Mouse (Mus musculus): Measurements from ENCODE around the gene Gm30302. TPM values are rescaled to one million over a fixed set of nuclear protein-coding genes. Genes with fewer than 3 reads are reported as not detected.

The Gm30302 gene
- not detected in 2 replicates for polyA plus RNA-seq (2015; fragmentation: Nextera tagmentation; extraction: Ambion mirVana)

DNA sequence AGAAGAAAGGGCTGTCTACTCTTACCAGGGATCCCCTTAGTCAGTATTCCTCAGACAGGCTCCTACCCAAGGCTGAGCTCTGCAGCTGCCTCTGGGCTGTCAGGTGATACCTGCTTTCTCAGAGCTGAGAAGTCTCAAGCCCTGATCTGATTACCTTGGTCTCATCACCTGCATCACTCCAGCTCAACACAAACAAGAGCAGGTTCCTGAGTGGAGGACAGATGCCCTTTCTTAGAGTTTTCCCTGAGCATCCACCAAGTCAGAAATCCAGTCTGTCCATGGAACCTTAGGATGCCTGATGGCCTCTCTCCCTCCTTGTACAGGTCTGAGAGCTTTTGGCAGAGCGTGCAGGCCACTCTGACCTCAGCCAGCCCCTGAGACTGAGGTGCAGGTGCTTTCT is at the start of gene Gm30302:
Gene Gm30302 (minus strand): TSS at position 101 of the 400 bp plus-strand sequence.
- Histone ChIP-seq H3K4me2 (ENCODE audit: low read length) (no peak within 1 kb of the TSS), H3K4me1 (ENCODE audit: control insufficient read depth, insufficient read depth, low read depth, low read length) (no peaks in the 10 kb centered on the region), H3K9ac (ENCODE audit: low read depth, low read length) (no peak within 1 kb of the TSS), H3K36me3 (ENCODE audit: control insufficient read depth, insufficient read depth, low read length) (no peaks in the 10 kb centered on the region), H3K27me3 (replicated peaks; ENCODE audit: control insufficient read depth, insufficient read depth, low read length) (no peaks in the 10 kb centered on the region), H3K9me3 (ENCODE audit: control insufficient read depth, low read length) (no peaks in the 10 kb centered on the region), H3K27ac (ENCODE audit: low read depth, low read length) (no peak within 1 kb of the TSS), H3K4me3 (ENCODE audit: low read length) (no peak within 1 kb of the TSS)
- ATAC-seq: no peak
- WGBS: 100% methylated on average over 1 of the region's 1 CpGs

DNA sequence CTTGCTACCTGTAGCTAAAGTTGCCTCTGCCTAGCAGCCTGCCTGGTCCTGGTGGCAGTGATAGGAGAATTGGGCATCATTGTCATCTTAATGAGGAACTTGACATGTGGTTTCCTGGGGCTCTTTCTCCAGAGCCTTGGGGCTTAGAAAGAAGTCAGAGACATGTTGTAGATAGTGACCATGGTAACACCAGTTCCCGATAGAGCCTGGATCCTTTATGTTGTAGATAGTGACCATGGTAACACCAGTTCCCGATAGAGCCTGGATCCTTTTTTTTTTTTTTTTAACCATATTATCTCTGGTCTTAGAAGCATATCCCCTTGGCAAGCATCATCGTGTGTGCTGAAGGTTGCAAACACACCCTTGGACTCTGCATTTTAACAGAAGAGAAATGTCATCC is 48.0 kb upstream of the Gm30302 start:
- Histone ChIP-seq H3K9me3 (ENCODE audit: control insufficient read depth, low read length) (no peaks in the 10 kb centered on the region), H3K36me3 (ENCODE audit: control insufficient read depth, insufficient read depth, low read length) (no peaks in the 10 kb centered on the region), H3K4me1 (ENCODE audit: control insufficient read depth, insufficient read depth, low read depth, low read length) (no peaks in the 10 kb centered on the region), H3K9ac (ENCODE audit: low read depth, low read length) (no peak overlapping the region), H3K27me3 (replicated peaks; ENCODE audit: control insufficient read depth, insufficient read depth, low read length) (no peaks in the 10 kb centered on the region), H3K27ac (ENCODE audit: low read depth, low read length) (no peak overlapping the region), H3K4me2 (ENCODE audit: low read length) (no peak overlapping the region), H3K4me3 (ENCODE audit: low read length) (no peak overlapping the region)
- ATAC-seq: no peak
- 87% methylated on average over 3 of the region's 3 CpGs for WGBS

DNA sequence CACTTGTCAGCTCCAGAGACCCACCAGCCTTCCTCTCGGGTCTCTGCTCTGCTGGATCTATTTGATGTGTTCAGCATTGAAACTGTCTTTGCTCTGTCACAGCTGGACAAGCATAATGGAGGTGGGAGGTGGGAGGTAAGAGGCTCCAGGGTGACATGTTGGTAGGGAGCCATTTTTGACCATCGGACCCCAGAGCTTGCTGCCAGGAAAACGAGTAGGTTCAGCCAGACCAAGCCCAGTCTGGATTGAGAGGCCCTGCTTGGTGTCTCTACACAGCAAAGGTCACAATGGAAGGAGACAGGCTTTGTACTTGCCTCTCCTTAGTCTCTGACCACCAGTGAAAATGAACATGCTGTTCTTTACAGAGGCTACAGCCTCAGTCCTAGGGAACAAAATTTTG is 47.3 kb upstream of the Gm30302 start:
- Histone ChIP-seq H3K9ac (ENCODE audit: low read depth, low read length) (no peak overlapping the region), H3K27ac (ENCODE audit: low read depth, low read length) (no peak overlapping the region), H3K4me2 (ENCODE audit: low read length) (no peak overlapping the region), H3K4me1 (ENCODE audit: control insufficient read depth, insufficient read depth, low read depth, low read length) (no peaks in the 10 kb centered on the region), H3K27me3 (replicated peaks; ENCODE audit: control insufficient read depth, insufficient read depth, low read length) (no peaks in the 10 kb centered on the region), H3K9me3 (ENCODE audit: control insufficient read depth, low read length) (peaks cover 3% of the 10 kb centered on the region), H3K36me3 (ENCODE audit: control insufficient read depth, insufficient read depth, low read length) (no peaks in the 10 kb centered on the region), H3K4me3 (ENCODE audit: low read length) (no peak overlapping the region)
- WGBS: 83% methylated on average over 3 of the region's 3 CpGs
- ATAC-seq: no peak

DNA sequence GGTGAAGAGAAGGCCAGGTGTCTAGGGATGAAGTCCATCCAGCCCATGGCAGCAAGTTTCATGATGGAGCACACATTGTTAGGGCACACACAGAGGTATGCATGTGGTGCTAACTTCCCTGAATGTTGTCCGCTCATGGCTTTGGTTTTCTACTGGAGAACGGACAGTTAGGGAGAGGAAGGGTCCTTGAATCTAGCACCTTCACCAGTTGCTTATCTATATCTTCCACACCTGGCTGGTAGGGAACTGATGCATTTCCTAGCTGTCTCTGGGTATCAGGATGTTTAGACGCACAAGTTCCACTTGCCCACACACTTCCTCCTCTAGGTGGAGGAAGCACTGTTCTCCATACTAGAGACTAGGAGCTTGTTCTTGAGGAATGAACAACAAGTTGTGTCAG is 46.9 kb upstream of the Gm30302 start:
- H3K9ac ChIP-seq (ENCODE audit: low read depth, low read length): no peak overlapping the region
- ATAC-seq: no peak
- no peak overlapping the region for H3K4me2 ChIP-seq (ENCODE audit: low read length)
- no peak overlapping the region for H3K4me3 ChIP-seq (ENCODE audit: low read length)
- H3K9me3 ChIP-seq (ENCODE audit: control insufficient read depth, low read length): peaks cover 5% of the 10 kb centered on the region
- H3K36me3 ChIP-seq (ENCODE audit: control insufficient read depth, insufficient read depth, low read length): no peaks in the 10 kb centered on the region
- H3K27ac ChIP-seq (ENCODE audit: low read depth, low read length): no peak overlapping the region
- H3K4me1 ChIP-seq (ENCODE audit: control insufficient read depth, insufficient read depth, low read depth, low read length): no peaks in the 10 kb centered on the region
- H3K27me3 ChIP-seq (replicated peaks; ENCODE audit: control insufficient read depth, insufficient read depth, low read length): no peaks in the 10 kb centered on the region
- WGBS: 95% methylated on average over 3 of the region's 3 CpGs

DNA sequence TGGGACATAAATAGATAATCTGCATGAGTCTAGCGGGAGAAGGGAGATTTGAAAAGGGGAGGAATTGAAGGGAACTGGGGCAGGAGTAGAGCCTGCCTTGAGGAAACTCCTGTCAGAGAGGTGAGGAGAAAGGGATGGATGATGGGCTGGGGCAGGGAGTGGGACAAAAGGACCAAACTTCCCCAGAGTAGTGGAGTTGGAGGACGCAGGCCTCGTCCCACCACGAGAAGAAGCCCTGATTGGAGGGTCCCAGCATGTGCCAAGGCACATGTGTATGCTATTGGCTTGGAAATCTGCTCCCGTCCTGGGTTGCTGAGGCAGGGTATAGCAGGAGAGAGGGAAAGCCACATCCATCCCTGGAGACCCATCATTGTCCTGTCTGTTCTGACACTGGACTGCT is 45.3 kb upstream of the Gm30302 start:
- Histone ChIP-seq H3K9me3 (ENCODE audit: control insufficient read depth, low read length) (peaks cover 5% of the 10 kb centered on the region), H3K4me1 (ENCODE audit: control insufficient read depth, insufficient read depth, low read depth, low read length) (no peaks in the 10 kb centered on the region), H3K4me2 (ENCODE audit: low read length) (no peak overlapping the region), H3K36me3 (ENCODE audit: control insufficient read depth, insufficient read depth, low read length) (no peaks in the 10 kb centered on the region), H3K9ac (ENCODE audit: low read depth, low read length) (no peak overlapping the region), H3K27me3 (replicated peaks; ENCODE audit: control insufficient read depth, insufficient read depth, low read length) (no peaks in the 10 kb centered on the region), H3K27ac (ENCODE audit: low read depth, low read length) (no peak overlapping the region), H3K4me3 (ENCODE audit: low read length) (no peak overlapping the region)
- 84% methylated on average over 5 of the region's 5 CpGs for WGBS
- ATAC-seq: no peak

DNA sequence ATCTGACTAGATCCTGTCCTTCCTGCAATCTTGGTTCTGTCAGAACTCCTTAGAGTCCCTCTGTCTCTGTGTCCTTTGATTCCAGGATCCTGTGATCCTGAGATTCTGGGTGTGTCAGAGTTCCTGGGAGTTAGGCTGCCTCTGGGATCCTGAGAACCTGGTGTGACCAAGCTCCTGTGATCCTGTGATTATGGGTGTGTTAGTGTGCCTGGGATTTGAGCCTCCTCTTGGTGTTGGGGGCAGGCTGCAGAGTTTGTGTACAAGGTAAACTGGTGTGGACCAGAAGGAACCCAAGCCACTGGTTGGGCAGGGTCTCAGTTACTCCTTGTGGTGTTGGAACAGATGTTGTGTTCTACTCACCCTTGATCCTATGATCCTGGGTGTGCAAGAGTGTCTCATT is 42.4 kb upstream of the Gm30302 start:
- Histone ChIP-seq H3K36me3 (ENCODE audit: control insufficient read depth, insufficient read depth, low read length) (no peaks in the 10 kb centered on the region), H3K27ac (ENCODE audit: low read depth, low read length) (no peak overlapping the region), H3K9ac (ENCODE audit: low read depth, low read length) (no peak overlapping the region), H3K27me3 (replicated peaks; ENCODE audit: control insufficient read depth, insufficient read depth, low read length) (no peaks in the 10 kb centered on the region), H3K4me3 (ENCODE audit: low read length) (no peak overlapping the region), H3K9me3 (ENCODE audit: control insufficient read depth, low read length) (peaks cover 5% of the 10 kb centered on the region), H3K4me2 (ENCODE audit: low read length) (no peak overlapping the region), H3K4me1 (ENCODE audit: control insufficient read depth, insufficient read depth, low read depth, low read length) (no peaks in the 10 kb centered on the region)
- no peak for ATAC-seq

DNA sequence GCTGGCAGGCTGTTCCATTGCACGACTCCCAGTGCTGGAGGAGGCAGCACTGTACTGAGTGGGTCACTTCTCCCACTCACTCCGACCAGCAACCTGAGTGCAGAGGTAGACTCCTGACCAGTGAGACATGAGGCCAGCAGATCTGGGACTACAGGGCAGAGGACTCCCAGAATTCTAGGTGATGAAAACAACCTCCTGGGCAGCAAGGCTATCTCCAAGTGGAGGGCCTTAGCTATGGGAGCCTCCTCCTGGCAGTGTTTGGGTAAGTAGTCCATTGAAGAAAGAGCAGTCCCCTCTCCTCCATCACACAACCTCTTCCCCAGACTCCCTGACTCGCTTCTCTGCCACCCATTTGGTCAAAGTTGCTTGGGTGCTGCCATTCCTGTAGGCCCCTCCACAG is 31.6 kb upstream of the Gm30302 start:
- Histone ChIP-seq H3K9ac (ENCODE audit: low read depth, low read length) (no peak overlapping the region), H3K36me3 (ENCODE audit: control insufficient read depth, insufficient read depth, low read length) (no peaks in the 10 kb centered on the region), H3K27me3 (replicated peaks; ENCODE audit: control insufficient read depth, insufficient read depth, low read length) (no peaks in the 10 kb centered on the region), H3K4me2 (ENCODE audit: low read length) (no peak overlapping the region), H3K9me3 (ENCODE audit: control insufficient read depth, low read length) (no peaks in the 10 kb centered on the region), H3K4me3 (ENCODE audit: low read length) (no peak overlapping the region), H3K4me1 (ENCODE audit: control insufficient read depth, insufficient read depth, low read depth, low read length) (no peaks in the 10 kb centered on the region), H3K27ac (ENCODE audit: low read depth, low read length) (no peak overlapping the region)
- 78% methylated on average over 3 of the region's 3 CpGs for WGBS
- ATAC-seq: no peak

DNA sequence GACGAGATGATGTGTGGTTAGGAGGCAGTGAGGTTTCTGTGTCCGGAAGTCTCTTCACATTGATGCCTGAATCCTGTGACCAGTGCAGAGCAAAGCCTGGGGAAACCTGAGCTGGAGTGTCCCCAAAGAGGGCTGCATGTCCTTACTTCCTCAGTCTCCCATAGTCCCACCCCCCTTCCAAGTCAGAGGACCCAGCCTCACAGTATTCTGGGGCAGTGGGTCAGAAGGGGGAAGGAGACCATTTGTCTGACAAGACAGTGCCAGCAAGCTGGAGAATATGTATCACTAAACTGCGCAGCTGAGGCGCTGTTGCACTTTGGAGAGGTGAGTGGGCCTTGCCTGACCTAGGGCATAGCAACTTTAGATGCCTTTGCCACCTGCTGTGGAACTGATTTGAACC is 26.5 kb upstream of the Gm30302 start:
- Histone ChIP-seq H3K4me3 (ENCODE audit: low read length) (no peak overlapping the region), H3K4me2 (ENCODE audit: low read length) (no peak overlapping the region), H3K27ac (ENCODE audit: low read depth, low read length) (no peak overlapping the region), H3K9me3 (ENCODE audit: control insufficient read depth, low read length) (no peaks in the 10 kb centered on the region), H3K9ac (ENCODE audit: low read depth, low read length) (no peak overlapping the region), H3K27me3 (replicated peaks; ENCODE audit: control insufficient read depth, insufficient read depth, low read length) (no peaks in the 10 kb centered on the region), H3K36me3 (ENCODE audit: control insufficient read depth, insufficient read depth, low read length) (no peaks in the 10 kb centered on the region), H3K4me1 (ENCODE audit: control insufficient read depth, insufficient read depth, low read depth, low read length) (no peaks in the 10 kb centered on the region)
- 85% methylated on average over 4 of the region's 4 CpGs for WGBS
- ATAC-seq: no peak

DNA sequence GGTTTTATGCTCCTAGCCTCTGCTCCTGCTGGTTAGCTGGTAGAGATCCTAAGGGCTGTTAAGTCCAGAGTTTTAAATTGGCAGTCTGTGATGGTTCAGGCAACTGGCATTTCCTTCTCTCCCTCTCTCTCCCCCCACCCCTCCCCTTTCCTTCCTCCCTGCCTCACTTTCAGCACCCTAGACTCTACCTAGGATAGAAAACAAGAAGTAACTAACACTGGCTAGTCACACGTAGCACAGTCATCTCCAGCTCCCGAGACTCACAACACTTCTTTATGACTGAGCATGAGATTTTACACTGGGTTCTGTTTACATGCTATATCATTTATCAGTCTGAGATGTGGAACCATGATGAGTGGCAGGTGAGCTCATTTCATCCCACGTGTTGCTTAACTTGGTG is 16.2 kb upstream of the Gm30302 start:
- Histone ChIP-seq H3K27me3 (replicated peaks; ENCODE audit: control insufficient read depth, insufficient read depth, low read length) (no peaks in the 10 kb centered on the region), H3K36me3 (ENCODE audit: control insufficient read depth, insufficient read depth, low read length) (no peaks in the 10 kb centered on the region), H3K4me3 (ENCODE audit: low read length) (no peak overlapping the region), H3K4me1 (ENCODE audit: control insufficient read depth, insufficient read depth, low read depth, low read length) (no peaks in the 10 kb centered on the region), H3K27ac (ENCODE audit: low read depth, low read length) (no peak overlapping the region), H3K4me2 (ENCODE audit: low read length) (no peak overlapping the region), H3K9me3 (ENCODE audit: control insufficient read depth, low read length) (peaks cover 9% of the 10 kb centered on the region), H3K9ac (ENCODE audit: low read depth, low read length) (no peak overlapping the region)
- no peak for ATAC-seq
- 89% methylated on average over 3 of the region's 3 CpGs for WGBS

DNA sequence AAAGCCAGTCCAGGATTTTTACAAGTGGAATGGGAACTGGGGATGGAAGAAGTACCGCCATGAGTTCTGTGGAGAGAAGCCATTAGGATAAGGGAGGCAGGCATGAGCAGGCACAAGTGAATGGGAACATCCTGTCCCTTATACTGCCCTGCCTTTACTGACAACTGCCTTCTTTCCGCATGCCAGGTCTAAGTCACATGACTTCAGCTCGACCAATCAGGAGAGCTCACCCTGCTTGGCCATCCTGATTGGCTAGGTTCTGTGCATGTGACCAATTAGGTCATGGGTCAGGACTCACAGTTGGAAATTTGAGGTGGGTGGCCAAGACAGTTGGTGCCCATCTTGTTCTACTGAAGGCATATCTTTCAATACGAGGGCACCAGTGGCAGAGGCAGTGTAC is 15.6 kb upstream of the Gm30302 start:
- no peaks in the 10 kb centered on the region for H3K4me1 ChIP-seq (ENCODE audit: control insufficient read depth, insufficient read depth, low read depth, low read length)
- WGBS: 80% methylated on average over 4 of the region's 4 CpGs
- no peak overlapping the region for H3K9ac ChIP-seq (ENCODE audit: low read depth, low read length)
- H3K27me3 ChIP-seq (replicated peaks; ENCODE audit: control insufficient read depth, insufficient read depth, low read length): no peaks in the 10 kb centered on the region
- peaks cover 9% of the 10 kb centered on the region for H3K9me3 ChIP-seq (ENCODE audit: control insufficient read depth, low read length)
- no peak overlapping the region for H3K27ac ChIP-seq (ENCODE audit: low read depth, low read length)
- no peak overlapping the region for H3K4me3 ChIP-seq (ENCODE audit: low read length)
- no peaks in the 10 kb centered on the region for H3K36me3 ChIP-seq (ENCODE audit: control insufficient read depth, insufficient read depth, low read length)
- ATAC-seq: no peak
- H3K4me2 ChIP-seq (ENCODE audit: low read length): no peak overlapping the region
